Mouse (Mus musculus) ES-E14 (cell line): Measurements from ENCODE around the gene Mapk10. TPM values are rescaled to one million over a fixed set of nuclear protein-coding genes. Genes with fewer than 3 reads are reported as not detected.

Experiments
- DNase-seq: peaks from one replicate; pipeline ENCODE4 v3.0.0-alpha.2; 2013; ENCODE audit warnings: low read depth, low spot score
- H3K27ac ChIP-seq: 2 replicates; pipeline ENCODE4 v1.5.1; 2012; ENCODE audit warnings: low read depth, mild to moderate bottlenecking, low read length, moderate library complexity, mixed read lengths; ENCODE audit not compliant: poor library complexity, insufficient read depth, severe bottlenecking
- H3K36me3 ChIP-seq: 2 replicates; pipeline ENCODE4 v1.6.1; 2012; ENCODE audit warnings: mild to moderate bottlenecking, low read length, moderate library complexity, mixed read lengths; ENCODE audit not compliant: control insufficient read depth, poor library complexity, insufficient read depth, severe bottlenecking
- H3K4me1 ChIP-seq, 2 experiments: fragments of 150-350 bp in 1 of 2; sonication (generic) in 1 of 2; 2 replicates each; pipeline ENCODE4 v1.6.1; 2012; ENCODE audit warnings: low read length in 2 of 2, mild to moderate bottlenecking in 1 of 2, mixed read lengths in 1 of 2; ENCODE audit not compliant: control insufficient read depth in 2 of 2, insufficient read depth in 2 of 2, poor library complexity in 1 of 2
- H3K4me3 ChIP-seq, 2 experiments: fragments of 150-350 bp in 1 of 2; sonication (generic) in 1 of 2; 2 replicates each; pipeline ENCODE4 v1.5.1; 2012; ENCODE audit warnings: low read length in 2 of 2, low read depth in 1 of 2, mild to moderate bottlenecking in 1 of 2, mixed read lengths in 1 of 2; ENCODE audit not compliant: insufficient read depth in 1 of 2, poor library complexity in 1 of 2, severe bottlenecking in 1 of 2
- H3K9ac ChIP-seq: 2 replicates; pipeline ENCODE4 v1.6.1; 2012; ENCODE audit warnings: low read depth, mild to moderate bottlenecking, low read length, mixed read lengths; ENCODE audit not compliant: poor library complexity, insufficient read depth, severe bottlenecking
- H3K9me3 ChIP-seq: fragments of 150-350 bp; sonication (generic); 2 replicates; pipeline ENCODE4 v1.6.1; 2012; ENCODE audit warnings: low read depth, mild to moderate bottlenecking, low read length; ENCODE audit not compliant: control insufficient read depth, insufficient read depth
- CHD2 ChIP-seq: IDR thresholded peaks from 2 replicates; pipeline ENCODE4 v1.6.1; 2014; ENCODE audit warnings: mild to moderate bottlenecking, low read depth, low read length, inconsistent platforms
- HCFC1 ChIP-seq: IDR thresholded peaks from 2 replicates; pipeline ENCODE4 v1.6.1; 2012; ENCODE audit warnings: low read length, inconsistent platforms, borderline replicate concordance; ENCODE audit not compliant: insufficient read depth
- MAFK ChIP-seq: IDR thresholded peaks from 2 replicates; pipeline ENCODE4 v1.6.1; 2014; ENCODE audit warnings: mild to moderate bottlenecking, low read depth, low read length, inconsistent platforms; ENCODE audit not compliant: insufficient read depth
- ZC3H11A ChIP-seq: IDR thresholded peaks from 2 replicates; pipeline ENCODE4 v1.6.1; 2012; ENCODE audit warnings: low read depth, mild to moderate bottlenecking, inconsistent platforms, low read length, borderline replicate concordance
- ZNF384 ChIP-seq: IDR thresholded peaks from 2 replicates; pipeline ENCODE4 v1.6.1; 2012; ENCODE audit warnings: low read depth, low read length, inconsistent platforms
- in situ Hi-C, 2 experiments: fragments of 600-800 bp; cut with MboI; formaldehyde crosslinking; loops; one replicate each; pipeline ENCODE4 v1.15.1; 2025; ENCODE audit warnings: low sequenced_read_pairs in 2 of 2, inconsistent platforms in 1 of 2; ENCODE audit not compliant: unreplicated experiment in 2 of 2
- total RNA-seq: library from RNA; depleted of rRNA; stranded (reverse); fragments of 300-350 nt; gene quantifications from 2 replicates; pipeline ENCODE4 v1.2.3, GENCODE M21; 2012

Gene Mapk10
- total RNA-seq, 1 experiment = 1.9 TPM

DNA sequence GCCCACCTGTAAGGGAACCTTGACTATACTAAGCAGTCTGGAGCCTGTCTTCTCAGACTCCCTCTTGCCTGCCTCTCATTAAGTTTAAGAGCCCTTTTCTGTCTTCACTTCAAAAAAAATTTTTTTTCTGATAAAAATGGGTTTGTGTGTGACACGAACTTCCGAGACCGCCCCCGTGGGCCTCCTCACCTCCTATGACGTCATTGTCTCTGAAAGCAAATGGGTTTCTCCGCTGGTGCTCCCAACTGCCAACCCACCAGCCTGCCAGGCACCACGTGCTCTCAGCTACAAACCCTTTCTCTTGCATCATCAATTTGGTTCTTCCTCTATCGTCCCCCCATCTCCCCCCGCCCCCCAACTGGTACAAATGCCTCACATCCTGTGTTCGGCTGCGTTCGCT is 307.1 kb downstream of the Mapk10 start:
- Histone ChIP-seq H3K4me1 (peaks cover 2% of the 10 kb centered on the region in 2 experiments; a peak in 1 of 4 replicates), H3K9me3 (no peaks in the 10 kb centered on the region), H3K9ac (no peak overlapping the region), H3K4me3 (no peak overlapping the region), H3K36me3 (no peaks in the 10 kb centered on the region), H3K27ac (no peak overlapping the region)
- in situ Hi-C loops = no loop called here
- no peak for DNase-seq
- TF ChIP-seq MAFK = no peak
- TF ChIP-seq ZNF384 = no peak
- no peak for TF ChIP-seq HCFC1
- TF ChIP-seq CHD2 = no peak
- TF ChIP-seq ZC3H11A = no peak

DNA sequence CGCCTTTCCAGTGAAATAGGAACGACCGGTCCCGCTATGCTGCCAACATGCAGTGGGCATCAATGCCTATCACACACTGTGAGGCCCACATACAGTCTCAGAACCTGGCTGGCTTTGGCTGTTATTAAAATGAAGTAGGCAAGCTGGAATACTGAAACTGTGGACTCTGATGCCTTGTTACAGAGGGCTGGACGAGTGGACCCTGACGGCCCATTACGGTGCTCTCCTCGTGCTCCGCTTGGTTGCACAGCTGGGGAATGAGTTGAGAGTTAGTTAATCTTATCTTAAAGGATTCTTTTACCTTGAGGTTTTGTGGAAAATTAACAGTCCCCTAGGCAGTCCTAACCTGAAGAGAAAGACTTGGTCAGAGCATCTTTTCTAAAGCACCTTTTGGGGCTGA is 307.6 kb downstream of the Mapk10 start:
- no peaks in the 10 kb centered on the region for H3K36me3 ChIP-seq
- no peaks in the 10 kb centered on the region for H3K9me3 ChIP-seq
- no peak overlapping the region for H3K9ac ChIP-seq
- H3K27ac ChIP-seq = no peak overlapping the region
- no peak overlapping the region for H3K4me3 ChIP-seq
- peaks cover 2% of the 10 kb centered on the region in 2 experiments; a peak in 1 of 4 replicates for H3K4me1 ChIP-seq
- no peak for DNase-seq
- in situ Hi-C loops = no loop called here
- TF ChIP-seq HCFC1 (no peak), ZNF384 (no peak), CHD2 (no peak), MAFK (no peak), ZC3H11A (no peak)

DNA sequence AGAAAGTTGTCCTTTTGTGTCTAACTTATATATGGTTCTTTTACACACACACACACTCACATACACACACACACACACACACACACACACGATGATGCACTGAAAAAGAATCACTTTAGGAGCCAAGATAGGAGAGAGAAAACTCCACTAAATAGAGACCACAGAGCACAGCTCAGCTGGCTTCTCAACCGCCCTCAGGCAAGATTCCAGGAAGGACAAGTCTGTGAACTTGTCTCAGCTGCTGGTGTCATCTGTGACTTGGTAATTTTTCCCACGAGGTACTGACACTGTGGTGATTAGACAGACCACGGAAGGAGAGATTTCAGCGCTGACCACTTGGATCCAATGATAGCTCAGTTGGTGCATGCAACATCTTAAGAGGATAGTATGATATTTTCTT is 310.0 kb downstream of the Mapk10 start:
- Histone ChIP-seq H3K9ac (no peak overlapping the region), H3K27ac (no peak overlapping the region), H3K36me3 (no peaks in the 10 kb centered on the region), H3K4me3 (no peak overlapping the region), H3K4me1 (0 out of 4 replicates have a peak, but pooled peaks cover 0 to 1% of the 10 kb centered on the region in 2 experiments), H3K9me3 (no peaks in the 10 kb centered on the region)
- DNase-seq = no peak
- in situ Hi-C loops = no loop called here
- TF ChIP-seq CHD2 (no peak), ZNF384 (no peak), ZC3H11A (no peak), MAFK (no peak), HCFC1 (no peak)

DNA sequence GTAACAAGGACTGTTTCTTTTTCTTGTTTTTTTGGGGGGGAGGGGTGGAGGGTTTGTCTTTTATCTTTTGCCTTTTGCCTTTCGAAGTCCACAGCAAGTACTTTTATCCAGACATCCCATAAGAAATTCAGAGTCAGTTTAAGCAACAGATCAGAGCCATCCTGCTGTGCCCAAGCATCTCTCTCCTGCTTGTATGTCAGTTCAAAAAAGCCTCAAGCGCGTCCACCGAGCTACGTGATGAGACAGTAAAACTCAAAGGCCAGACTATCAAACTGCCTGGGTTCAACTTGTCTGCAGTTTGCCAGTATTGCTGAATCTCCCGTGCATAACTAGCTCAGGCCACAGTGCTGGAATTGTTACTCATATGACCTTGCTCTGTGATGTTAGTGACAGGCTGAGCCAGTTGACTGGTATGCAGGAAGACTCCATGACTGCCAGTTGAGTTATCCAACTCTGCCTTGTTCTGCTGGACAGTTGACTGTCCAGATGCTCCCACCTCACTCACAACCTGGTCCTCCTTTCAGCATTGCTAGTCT is 311.4 kb downstream of the Mapk10 start:
- Histone ChIP-seq H3K27ac (no peak overlapping the region), H3K9ac (no peak overlapping the region), H3K4me3 (no peak overlapping the region), H3K36me3 (no peaks in the 10 kb centered on the region), H3K4me1 (no peaks in the 10 kb centered on the region), H3K9me3 (no peaks in the 10 kb centered on the region)
- no peak for TF ChIP-seq CHD2
- TF ChIP-seq HCFC1 = no peak
- TF ChIP-seq ZNF384 = no peak
- TF ChIP-seq ZC3H11A = no peak
- TF ChIP-seq MAFK = no peak
- in situ Hi-C loops = no loop called here
- no peak for DNase-seq

DNA sequence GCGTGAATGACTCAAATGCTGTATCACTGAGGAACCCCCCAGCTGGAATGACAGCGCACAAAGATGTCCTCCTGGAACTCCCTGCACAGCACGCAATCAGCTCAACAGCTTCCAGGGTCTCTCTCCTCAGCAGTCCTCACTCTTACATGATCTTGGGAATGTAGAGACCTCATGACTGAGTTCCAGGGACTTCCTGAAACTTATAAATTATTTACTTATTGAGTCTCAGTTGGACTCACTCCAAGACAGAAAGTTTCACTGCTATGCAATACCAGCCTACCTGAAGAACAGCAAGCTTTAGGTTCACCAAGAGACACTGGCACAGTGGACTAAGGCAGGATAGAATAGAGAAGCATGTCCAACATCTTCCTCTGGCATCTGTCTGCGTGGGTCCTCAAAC is 312.8 kb downstream of the Mapk10 start:
- H3K9ac ChIP-seq = no peak overlapping the region
- DNase-seq = no peak
- no peak for TF ChIP-seq CHD2
- no peak for TF ChIP-seq HCFC1
- no peak for TF ChIP-seq MAFK
- TF ChIP-seq ZNF384 = no peak
- no peak for TF ChIP-seq ZC3H11A
- no peak overlapping the region for H3K4me3 ChIP-seq
- H3K36me3 ChIP-seq = no peaks in the 10 kb centered on the region
- H3K27ac ChIP-seq = no peak overlapping the region
- in situ Hi-C loops = no loop called here
- H3K9me3 ChIP-seq = no peaks in the 10 kb centered on the region
- H3K4me1 ChIP-seq = no peaks in the 10 kb centered on the region
